Mouse (Mus musculus): ENCODE data around the gene Fgfr2. TPM values are rescaled to one million over a fixed set of nuclear protein-coding genes. Genes with fewer than 3 reads are reported as not detected.

Fgfr2 gene
- polyA plus RNA-seq, 1 experiment, result 14.8 TPM

- 75% methylated on average over 6 of the region's 6 CpGs for WGBS
- H3K27ac ChIP-seq (ENCODE audit: insufficient read depth, low read depth, low read length), result no peak overlapping the region
Measured at GRCm38 (mm10) chr7:132070877-132071625, 1052.1 kb downstream of the Fgfr2 start.

GRCm38 (mm10) chr7:132067951-132068350 lies 1055.2 kb downstream of the Fgfr2 start:
- no peak overlapping the region for H3K4me3 ChIP-seq (ENCODE audit: insufficient read depth, low read depth, low read length)
- 76% methylated on average over 5 of the region's 5 CpGs for WGBS
- no peak for TF ChIP-seq CTCF (conservative IDR thresholded peaks at IDR 0.05; ENCODE audit: insufficient read depth, insufficient read length, low read depth, low read length)
- no peak for TF ChIP-seq POLR2A (IDR thresholded peaks at IDR 0.05; ENCODE audit: low read depth, low read length)
- no peak overlapping the region for H3K27ac ChIP-seq (ENCODE audit: insufficient read depth, low read depth, low read length)
- no peaks in the 10 kb centered on the region for H3K36me3 ChIP-seq (ENCODE audit: control insufficient read depth, insufficient read depth, low read length)
- no peaks in the 10 kb centered on the region for H3K4me1 ChIP-seq (ENCODE audit: control insufficient read depth, insufficient read depth, low read length)
- DNase-seq, result no peak
- H3K27me3 ChIP-seq (replicated peaks; ENCODE audit: control insufficient read depth, insufficient read depth, low read length), result no peaks in the 10 kb centered on the region

More at GRCm38 (mm10) chr7:132070877-132071625, 1052.1 kb downstream of the Fgfr2 start:
- Histone ChIP-seq H3K27me3 (replicated peaks; ENCODE audit: control insufficient read depth, insufficient read depth, low read length) (no peaks in the 10 kb centered on the region), H3K4me1 (ENCODE audit: control insufficient read depth, insufficient read depth, low read length) (no peaks in the 10 kb centered on the region), H3K4me3 (ENCODE audit: insufficient read depth, low read depth, low read length) (no peak overlapping the region), H3K36me3 (ENCODE audit: control insufficient read depth, insufficient read depth, low read length) (no peaks in the 10 kb centered on the region)
- DNase-seq, result no peak
- no peak for TF ChIP-seq CTCF (conservative IDR thresholded peaks at IDR 0.05; ENCODE audit: insufficient read depth, insufficient read length, low read depth, low read length)
- no peak for TF ChIP-seq POLR2A (IDR thresholded peaks at IDR 0.05; ENCODE audit: low read depth, low read length)

- TF ChIP-seq POLR2A (IDR thresholded peaks at IDR 0.05; ENCODE audit: low read depth, low read length), result no peak
- no peak for TF ChIP-seq CTCF (conservative IDR thresholded peaks at IDR 0.05; ENCODE audit: insufficient read depth, insufficient read length, low read depth, low read length)
- H3K4me1 ChIP-seq (ENCODE audit: control insufficient read depth, insufficient read depth, low read length), result no peaks in the 10 kb centered on the region
- DNase-seq, result no peak
- H3K36me3 ChIP-seq (ENCODE audit: control insufficient read depth, insufficient read depth, low read length), result no peaks in the 10 kb centered on the region
- no peak overlapping the region for H3K4me3 ChIP-seq (ENCODE audit: insufficient read depth, low read depth, low read length)
- 85% methylated on average over 5 of the region's 5 CpGs for WGBS
- no peaks in the 10 kb centered on the region for H3K27me3 ChIP-seq (replicated peaks; ENCODE audit: control insufficient read depth, insufficient read depth, low read length)
- H3K27ac ChIP-seq (ENCODE audit: insufficient read depth, low read depth, low read length), result no peak overlapping the region
Measured at GRCm38 (mm10) chr7:132067511-132067910, 1055.6 kb downstream of the Fgfr2 start.

- Histone ChIP-seq H3K27ac (ENCODE audit: insufficient read depth, low read depth, low read length) (no peak overlapping the region), H3K4me1 (ENCODE audit: control insufficient read depth, insufficient read depth, low read length) (no peaks in the 10 kb centered on the region), H3K4me3 (ENCODE audit: insufficient read depth, low read depth, low read length) (no peak overlapping the region), H3K27me3 (replicated peaks; ENCODE audit: control insufficient read depth, insufficient read depth, low read length) (no peaks in the 10 kb centered on the region), H3K36me3 (ENCODE audit: control insufficient read depth, insufficient read depth, low read length) (no peaks in the 10 kb centered on the region)
- 68% methylated on average over 7 of the region's 7 CpGs for WGBS
- TF ChIP-seq POLR2A (IDR thresholded peaks at IDR 0.05; ENCODE audit: low read depth, low read length) (no peak), CTCF (conservative IDR thresholded peaks at IDR 0.05; ENCODE audit: insufficient read depth, insufficient read length, low read depth, low read length) (no peak)
- DNase-seq, result no peak
Measured at GRCm38 (mm10) chr7:132060116-132060515, 1063.0 kb downstream of the Fgfr2 start.

- DNase-seq, result no peak
- Histone ChIP-seq H3K27ac (ENCODE audit: insufficient read depth, low read depth, low read length) (no peak overlapping the region), H3K36me3 (ENCODE audit: control insufficient read depth, insufficient read depth, low read length) (no peaks in the 10 kb centered on the region), H3K27me3 (replicated peaks; ENCODE audit: control insufficient read depth, insufficient read depth, low read length) (no peaks in the 10 kb centered on the region), H3K4me3 (ENCODE audit: insufficient read depth, low read depth, low read length) (no peak overlapping the region), H3K4me1 (ENCODE audit: control insufficient read depth, insufficient read depth, low read length) (no peaks in the 10 kb centered on the region)
- WGBS, result 50% methylated on average over 7 of the region's 7 CpGs
- TF ChIP-seq CTCF (conservative IDR thresholded peaks at IDR 0.05; ENCODE audit: insufficient read depth, insufficient read length, low read depth, low read length) (no peak), POLR2A (IDR thresholded peaks at IDR 0.05; ENCODE audit: low read depth, low read length) (no peak)
Measured at GRCm38 (mm10) chr7:132056565-132056964, 1066.6 kb downstream of the Fgfr2 start.

GRCm38 (mm10) chr7:132046662-132047061 lies 1076.5 kb downstream of the Fgfr2 start:
- DNase-seq, result no peak
- 55% methylated on average over 4 of the region's 4 CpGs for WGBS
- no peaks in the 10 kb centered on the region for H3K4me1 ChIP-seq (ENCODE audit: control insufficient read depth, insufficient read depth, low read length)
- H3K27ac ChIP-seq (ENCODE audit: insufficient read depth, low read depth, low read length), result no peak overlapping the region
- TF ChIP-seq POLR2A (IDR thresholded peaks at IDR 0.05; ENCODE audit: low read depth, low read length) (no peak), CTCF (conservative IDR thresholded peaks at IDR 0.05; ENCODE audit: insufficient read depth, insufficient read length, low read depth, low read length) (no peak)
- no peak overlapping the region for H3K4me3 ChIP-seq (ENCODE audit: insufficient read depth, low read depth, low read length)
- no peaks in the 10 kb centered on the region for H3K27me3 ChIP-seq (replicated peaks; ENCODE audit: control insufficient read depth, insufficient read depth, low read length)
- H3K36me3 ChIP-seq (ENCODE audit: control insufficient read depth, insufficient read depth, low read length), result no peaks in the 10 kb centered on the region

GRCm38 (mm10) chr7:132031940-132032531 lies 1091.1 kb downstream of the Fgfr2 start:
- no peaks in the 10 kb centered on the region for H3K4me1 ChIP-seq (ENCODE audit: control insufficient read depth, insufficient read depth, low read length)
- DNase-seq, result no peak
- no peak for TF ChIP-seq POLR2A (IDR thresholded peaks at IDR 0.05; ENCODE audit: low read depth, low read length)
- TF ChIP-seq CTCF (conservative IDR thresholded peaks at IDR 0.05; ENCODE audit: insufficient read depth, insufficient read length, low read depth, low read length), result no peak
- WGBS, result 48% methylated on average over 6 of the region's 6 CpGs
- H3K36me3 ChIP-seq (ENCODE audit: control insufficient read depth, insufficient read depth, low read length), result no peaks in the 10 kb centered on the region
- H3K27me3 ChIP-seq (replicated peaks; ENCODE audit: control insufficient read depth, insufficient read depth, low read length), result no peaks in the 10 kb centered on the region
- H3K27ac ChIP-seq (ENCODE audit: insufficient read depth, low read depth, low read length), result no peak overlapping the region
- H3K4me3 ChIP-seq (ENCODE audit: insufficient read depth, low read depth, low read length), result no peak overlapping the region

Measured in kidney, adult 2 months (tissue).